Mouse (Mus musculus) neural tube, embryonic 11.5 days (tissue): Measurements from ENCODE around the gene Klhl15. TPM values are rescaled to one million over a fixed set of nuclear protein-coding genes. Genes with fewer than 3 reads are reported as not detected.
A peak's percentile ranks its signal among the peaks of the same experiment; 100 is the strongest.
"Not testable (repeated sequence)": the region's sequence is repeated elsewhere in the genome, so short reads cannot be mapped to it uniquely, and the experiment has no call there.

Experiments
- ATAC-seq: fragments of 200-750 bp; cut with Nextera tagmentation; 2 replicates; pipeline ENCODE4 v1.8.0; 2017; ENCODE audit warnings: moderate number of reproducible peaks, mild to moderate bottlenecking, moderate TSS enrichment, moderate library complexity; ENCODE audit not compliant: insufficient read depth, low FRiP score, low TSS enrichment
- DNase-seq: peaks from one replicate; pipeline ENCODE4 v3.0.0-alpha.2; 2015; ENCODE audit warnings: low spot score
- H3K27ac ChIP-seq: fragments of 300-500 bp; sonication (generic); 2 replicates; pipeline ENCODE4 v1.5.1; 2014; ENCODE audit warnings: low read depth, mild to moderate bottlenecking, low read length
- H3K27me3 ChIP-seq: fragments of 300-500 bp; sonication (generic); 2 replicates; pipeline ENCODE4 v1.6.1; 2014; ENCODE audit warnings: mild to moderate bottlenecking, low read length, mixed read lengths; ENCODE audit not compliant: control insufficient read depth, insufficient read depth
- H3K36me3 ChIP-seq: fragments of 300-500 bp; sonication (generic); 2 replicates; pipeline ENCODE4 v1.6.1; 2014; ENCODE audit warnings: mild to moderate bottlenecking, low read length, moderate library complexity, mixed read lengths; ENCODE audit not compliant: control insufficient read depth, insufficient read depth
- H3K4me1 ChIP-seq: fragments of 300-500 bp; sonication (generic); 2 replicates; pipeline ENCODE4 v1.6.1; 2014; ENCODE audit warnings: low read length, mixed read lengths; ENCODE audit not compliant: control insufficient read depth, insufficient read depth
- H3K4me2 ChIP-seq: fragments of 300-500 bp; sonication (generic); 2 replicates; pipeline ENCODE4 v1.6.1; 2014; ENCODE audit warnings: low read depth, mild to moderate bottlenecking, moderate library complexity
- H3K4me3 ChIP-seq: fragments of 300-500 bp; sonication (generic); 2 replicates; pipeline ENCODE4 v1.5.1; 2014; ENCODE audit warnings: low read depth, low read length
- H3K9ac ChIP-seq: fragments of 300-500 bp; sonication (generic); 2 replicates; pipeline ENCODE4 v1.6.1; 2014; ENCODE audit warnings: mild to moderate bottlenecking, low read length
- H3K9me3 ChIP-seq: fragments of 300-500 bp; sonication (generic); 2 replicates; pipeline ENCODE4 v1.6.1; 2016; ENCODE audit warnings: low read length; ENCODE audit not compliant: control insufficient read depth
- WGBS: fragments of 180-500 bp; shearing (Covaris S2); extraction: QIAGEN DNeasy Blood & Tissue Kit; methylation state at CpG from one replicate; pipeline ENCODE4 v1.1.7; 2014; 5-methylcytosine and 5-hydroxymethylcytosine counted together
- polyA plus RNA-seq: library from polyadenylated mRNA; unstranded; fragments of >200 nt; fragmentation: Nextera tagmentation; extraction: Ambion mirVana; gene quantifications from 2 replicates; pipeline ENCODE4 v1.2.1, GENCODE M21; 2014

The Klhl15 gene
- 11.1 and 11.4 TPM in 2 replicates for polyA plus RNA-seq

- Histone ChIP-seq H3K9me3 (no peaks in the 10 kb centered on the region), H3K36me3 (no peaks in the 10 kb centered on the region), H3K4me2 (peak within 1 kb of the TSS; percentile 33), H3K4me3 (peak within 1 kb of the TSS; percentile 59), H3K27ac (peak within 1 kb of the TSS; percentile 83), H3K4me1 (no peaks in the 10 kb centered on the region), H3K27me3 (peaks cover 20% of the 10 kb centered on the region), H3K9ac (peak within 1 kb of the TSS; percentile 73)
- peak; percentile 88 for DNase-seq
- peak; percentile 92 for ATAC-seq
- WGBS, result 8% methylated on average over 33 of the region's 70 CpGs
These were observed at the start of gene Klhl15 for GRCm38 (mm10) chrX:94234532-94235189. Gene Klhl15 (plus strand): TSS chrX:94234599.

- no peak overlapping the region for H3K4me2 ChIP-seq
- DNase-seq (no peak), ATAC-seq (no peak)
- 60% methylated on average over 1 of the region's 1 CpGs for WGBS
- H3K27me3 ChIP-seq, result peaks cover 3% of the 10 kb centered on the region; the same call in 1 of the 2 replicates
- no peak overlapping the region for H3K27ac ChIP-seq
- H3K9ac ChIP-seq, result no peak overlapping the region
- no peaks in the 10 kb centered on the region for H3K36me3 ChIP-seq
- no peaks in the 10 kb centered on the region for H3K9me3 ChIP-seq
- no peak overlapping the region for H3K4me3 ChIP-seq
- no peaks in the 10 kb centered on the region for H3K4me1 ChIP-seq
These were observed 49.2 kb upstream of the Klhl15 start for GRCm38 (mm10) chrX:94185156-94185555.

GRCm38 (mm10) chrX:94193901-94194300 is 40.5 kb upstream of the Klhl15 start:
- H3K4me1 ChIP-seq, H3K27me3 ChIP-seq, H3K4me3 ChIP-seq, H3K9me3 ChIP-seq, H3K9ac ChIP-seq, ATAC-seq, H3K27ac ChIP-seq, H3K4me2 ChIP-seq: not testable (repeated sequence)
- 78% methylated on average over 4 of the region's 4 CpGs for WGBS
- DNase-seq, result peak; percentile 20
- peaks cover 13% of the 10 kb centered on the region for H3K36me3 ChIP-seq

GRCm38 (mm10) chrX:94197789-94198188 is 36.6 kb upstream of the Klhl15 start:
- no peak overlapping the region for H3K27ac ChIP-seq
- no peak overlapping the region for H3K4me3 ChIP-seq
- no peaks in the 10 kb centered on the region for H3K9me3 ChIP-seq
- ATAC-seq (no peak), DNase-seq (peak; percentile 34)
- 79% methylated on average over 5 of the region's 5 CpGs for WGBS
- H3K9ac ChIP-seq, result no peak overlapping the region
- H3K4me2 ChIP-seq, result no peak overlapping the region
- H3K27me3 ChIP-seq, result no peaks in the 10 kb centered on the region
- no peaks in the 10 kb centered on the region for H3K4me1 ChIP-seq
- H3K36me3 ChIP-seq, result peaks cover 13% of the 10 kb centered on the region

GRCm38 (mm10) chrX:94212264-94212596 is 22.2 kb upstream of the Klhl15 start:
- DNase-seq (no peak), ATAC-seq (no peak)
- no peaks in the 10 kb centered on the region for H3K27me3 ChIP-seq
- H3K4me1 ChIP-seq, result no peaks in the 10 kb centered on the region
- WGBS, result under 1% methylated on average over 12 of the region's 12 CpGs
- peak overlapping the region; percentile 35; the same call in 1 of the 2 replicates for H3K27ac ChIP-seq
- H3K9ac ChIP-seq, result peak overlapping the region; percentile 84
- no peaks in the 10 kb centered on the region for H3K36me3 ChIP-seq
- no peaks in the 10 kb centered on the region for H3K9me3 ChIP-seq
- peak overlapping the region; percentile 80 for H3K4me3 ChIP-seq
- H3K4me2 ChIP-seq, result peak overlapping the region; percentile 62

- H3K4me3 ChIP-seq, result peak within 1 kb of the TSS; percentile 80
- H3K36me3 ChIP-seq, result no peaks in the 10 kb centered on the region
- peak within 1 kb of the TSS; percentile 62 for H3K4me2 ChIP-seq
- WGBS, result under 1% methylated on average over 52 of the region's 52 CpGs
- H3K9me3 ChIP-seq, result no peaks in the 10 kb centered on the region
- no peaks in the 10 kb centered on the region for H3K4me1 ChIP-seq
- peak within 1 kb of the TSS; percentile 84 for H3K9ac ChIP-seq
- peak within 1 kb of the TSS; percentile 35; the same call in 1 of the 2 replicates for H3K27ac ChIP-seq
- DNase-seq (peak; percentile 88), ATAC-seq (peak; percentile 94)
- H3K27me3 ChIP-seq, result no peaks in the 10 kb centered on the region
These were observed 21.6 kb upstream of the Klhl15 start, which contains the start of gene Eif2s3x for GRCm38 (mm10) chrX:94212597-94213321. Gene Eif2s3x (minus strand): TSS chrX:94212862.

DNA sequence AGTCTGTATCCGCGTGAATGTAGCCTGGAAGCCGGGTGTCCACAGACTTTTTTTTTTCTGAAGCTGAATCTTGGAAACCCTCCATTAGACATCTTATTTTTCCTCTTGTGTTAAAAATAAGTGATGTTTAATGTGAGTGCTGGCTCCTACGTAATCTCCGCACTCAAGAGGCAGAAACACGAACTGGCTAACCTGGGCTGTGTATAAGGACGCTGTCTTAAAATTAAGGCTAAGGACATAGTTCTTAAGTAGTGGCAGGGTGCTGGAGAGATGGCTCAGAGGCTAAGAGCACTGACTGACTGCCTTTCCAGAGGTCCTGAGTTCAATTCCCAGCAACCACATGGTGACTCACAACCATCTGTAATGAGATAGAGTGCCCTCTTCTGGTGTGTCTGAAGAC is 21.0 kb upstream of the Klhl15 start:
- Histone ChIP-seq H3K9ac (no peak overlapping the region), H3K4me1 (no peaks in the 10 kb centered on the region), H3K36me3 (no peaks in the 10 kb centered on the region), H3K27me3 (no peaks in the 10 kb centered on the region), H3K4me3 (peak overlapping the region; percentile 80), H3K27ac (no peak overlapping the region), H3K9me3 (no peaks in the 10 kb centered on the region), H3K4me2 (peak overlapping the region; percentile 30; the same call in 1 of the 2 replicates)
- DNase-seq (no peak), ATAC-seq (peak; percentile 28; the same call in 1 of the 2 replicates)
- 19% methylated on average over 7 of the region's 7 CpGs for WGBS

GRCm38 (mm10) chrX:94233432-94233831 is 967 bp upstream of the Klhl15 start:
- 37% methylated on average over 5 of the region's 5 CpGs for WGBS
- Histone ChIP-seq H3K4me1 (no peaks in the 10 kb centered on the region), H3K27ac (no peak overlapping the region), H3K9me3 (no peaks in the 10 kb centered on the region), H3K27me3 (peaks cover 20% of the 10 kb centered on the region), H3K9ac (no peak overlapping the region), H3K4me2 (no peak overlapping the region), H3K36me3 (no peaks in the 10 kb centered on the region), H3K4me3 (no peak overlapping the region)
- no peak for ATAC-seq
- no peak for DNase-seq
